Mouse (Mus musculus) liver, embryonic 12.5 days (tissue): ENCODE results near the gene Arhgef3. TPM values are rescaled to one million over a fixed set of nuclear protein-coding genes. Genes with fewer than 3 reads are reported as not detected.
A peak's percentile ranks its signal among the peaks of the same experiment; 100 is the strongest.

Experiments
- ATAC-seq: fragments of 200-750 bp; cut with Nextera tagmentation; 2 replicates; pipeline ENCODE4 v1.8.0; 2017; ENCODE audit warnings: moderate number of reproducible peaks, mild to moderate bottlenecking, moderate library complexity
- H3K27ac ChIP-seq: fragments of 300-500 bp; sonication (generic); 2 replicates; pipeline ENCODE4 v1.5.1; 2016; ENCODE audit warnings: mild to moderate bottlenecking
- H3K27me3 ChIP-seq: fragments of 300-500 bp; sonication (generic); replicated peaks from 2 replicates; pipeline ENCODE4 v1.6.1; 2016; ENCODE audit warnings: mild to moderate bottlenecking, moderate library complexity
- H3K36me3 ChIP-seq: fragments of 300-500 bp; sonication (generic); 2 replicates; pipeline ENCODE4 v1.6.1; 2016; ENCODE audit warnings: mild to moderate bottlenecking, moderate library complexity
- H3K4me1 ChIP-seq: fragments of 300-500 bp; sonication (generic); 2 replicates; pipeline ENCODE4 v1.6.1; 2016
- H3K4me2 ChIP-seq: fragments of 300-500 bp; sonication (generic); 2 replicates; pipeline ENCODE4 v1.6.1; 2016; ENCODE audit warnings: mild to moderate bottlenecking, moderate library complexity
- H3K4me3 ChIP-seq: fragments of 300-500 bp; sonication (generic); 2 replicates; pipeline ENCODE4 v1.5.1; 2016; ENCODE audit warnings: mild to moderate bottlenecking, moderate library complexity
- H3K9ac ChIP-seq: fragments of 300-500 bp; sonication (generic); 2 replicates; pipeline ENCODE4 v1.6.1; 2016; ENCODE audit warnings: mild to moderate bottlenecking, moderate library complexity
- H3K9me3 ChIP-seq: fragments of 300-500 bp; sonication (generic); replicated peaks from 2 replicates; pipeline ENCODE4 v1.6.1; 2016; ENCODE audit warnings: mild to moderate bottlenecking, moderate library complexity
- whole genome bisulfite sequencing: fragments of 180-500 bp; shearing (Covaris S2); methylation state at CpG from one replicate; pipeline ENCODE4 v1.1.7; 2016; ENCODE audit not compliant: insufficient replicate concordance; 5-methylcytosine and 5-hydroxymethylcytosine counted together
- polyA plus RNA-seq: library from polyadenylated mRNA; unstranded; fragments of >200 nt; fragmentation: Nextera tagmentation; extraction: Ambion mirVana; gene quantifications from 2 replicates; pipeline ENCODE4 v1.2.1, GENCODE M21; 2016

The Arhgef3 gene
- polyA plus RNA-seq, 1 experiment from 2014 or later: 5.6 TPM

GRCm38 (mm10) chr14:27402332-27403250 is 287.9 kb downstream of the Arhgef3 start:
- no peak overlapping the region for H3K9ac ChIP-seq
- H3K4me1 ChIP-seq: 0 out of 2 replicates have a peak, but pooled peaks cover 6% of the 10 kb centered on the region
- WGBS: 51% methylated on average over 10 of the region's 10 CpGs
- H3K36me3 ChIP-seq: 0 out of 2 replicates have a peak, but pooled peaks cover 6% of the 10 kb centered on the region
- no peak for ATAC-seq
- no peak overlapping the region for H3K4me3 ChIP-seq
- H3K27ac ChIP-seq: no peak overlapping the region
- no peak overlapping the region for H3K4me2 ChIP-seq
- H3K27me3 ChIP-seq: no peaks in the 10 kb centered on the region
- no peaks in the 10 kb centered on the region for H3K9me3 ChIP-seq

- no peak overlapping the region for H3K4me3 ChIP-seq
- no peak overlapping the region for H3K27ac ChIP-seq
- ATAC-seq: no peak
- H3K4me2 ChIP-seq: no peak overlapping the region
- H3K27me3 ChIP-seq: no peaks in the 10 kb centered on the region
- H3K9me3 ChIP-seq: no peaks in the 10 kb centered on the region
- H3K4me1 ChIP-seq: 0 out of 2 replicates have a peak, but pooled peaks cover 6% of the 10 kb centered on the region
- no peak overlapping the region for H3K9ac ChIP-seq
- WGBS: 41% methylated on average over 4 of the region's 4 CpGs
- 0 out of 2 replicates have a peak, but pooled peaks cover 5% of the 10 kb centered on the region for H3K36me3 ChIP-seq
Measured at GRCm38 (mm10) chr14:27405452-27405851, 290.8 kb downstream of the Arhgef3 start.

- Histone ChIP-seq H3K4me2 (no peak overlapping the region), H3K27ac (no peak overlapping the region), H3K36me3 (0 out of 2 replicates have a peak, but pooled peaks cover 4% of the 10 kb centered on the region), H3K9ac (no peak overlapping the region), H3K9me3 (no peaks in the 10 kb centered on the region), H3K4me1 (0 out of 2 replicates have a peak, but pooled peaks cover 6% of the 10 kb centered on the region), H3K4me3 (no peak overlapping the region), H3K27me3 (no peaks in the 10 kb centered on the region)
- no peak for ATAC-seq
- WGBS: 74% methylated on average over 2 of the region's 2 CpGs
Measured at GRCm38 (mm10) chr14:27405947-27406346, 291.2 kb downstream of the Arhgef3 start.

- no peaks in the 10 kb centered on the region for H3K36me3 ChIP-seq
- H3K9ac ChIP-seq: no peak overlapping the region
- H3K4me3 ChIP-seq: no peak overlapping the region
- H3K4me1 ChIP-seq: no peaks in the 10 kb centered on the region
- no peaks in the 10 kb centered on the region for H3K27me3 ChIP-seq
- WGBS: 62% methylated on average over 3 of the region's 3 CpGs
- H3K9me3 ChIP-seq: no peaks in the 10 kb centered on the region
- no peak overlapping the region for H3K27ac ChIP-seq
- ATAC-seq: no peak
- H3K4me2 ChIP-seq: no peak overlapping the region
Measured at GRCm38 (mm10) chr14:27408240-27408639, 293.5 kb downstream of the Arhgef3 start.

GRCm38 (mm10) chr14:27409662-27410061 is 295.0 kb downstream of the Arhgef3 start:
- Histone ChIP-seq H3K4me1 (no peaks in the 10 kb centered on the region), H3K36me3 (no peaks in the 10 kb centered on the region), H3K27me3 (no peaks in the 10 kb centered on the region), H3K4me3 (no peak overlapping the region), H3K4me2 (no peak overlapping the region), H3K27ac (no peak overlapping the region), H3K9me3 (no peaks in the 10 kb centered on the region), H3K9ac (no peak overlapping the region)
- no peak for ATAC-seq
- WGBS: 15% methylated on average over 3 of the region's 3 CpGs

- no peak overlapping the region for H3K4me2 ChIP-seq
- H3K4me3 ChIP-seq: no peak overlapping the region
- ATAC-seq: no peak
- no peak overlapping the region for H3K27ac ChIP-seq
- H3K4me1 ChIP-seq: no peaks in the 10 kb centered on the region
- 64% methylated on average over 7 of the region's 7 CpGs for WGBS
- no peaks in the 10 kb centered on the region for H3K27me3 ChIP-seq
- H3K36me3 ChIP-seq: no peaks in the 10 kb centered on the region
- H3K9ac ChIP-seq: no peak overlapping the region
- H3K9me3 ChIP-seq: no peaks in the 10 kb centered on the region
Measured at GRCm38 (mm10) chr14:27411492-27411891, 296.8 kb downstream of the Arhgef3 start.

GRCm38 (mm10) chr14:27412699-27413098 is 298.0 kb downstream of the Arhgef3 start:
- 61% methylated on average over 8 of the region's 8 CpGs for WGBS
- Histone ChIP-seq H3K9ac (no peak overlapping the region), H3K36me3 (no peaks in the 10 kb centered on the region), H3K27ac (no peak overlapping the region), H3K4me2 (no peak overlapping the region), H3K4me1 (no peaks in the 10 kb centered on the region), H3K4me3 (no peak overlapping the region), H3K27me3 (no peaks in the 10 kb centered on the region), H3K9me3 (no peaks in the 10 kb centered on the region)
- no peak for ATAC-seq

GRCm38 (mm10) chr14:27413961-27414360 is 299.3 kb downstream of the Arhgef3 start:
- Histone ChIP-seq H3K36me3 (no peaks in the 10 kb centered on the region), H3K27me3 (no peaks in the 10 kb centered on the region), H3K9me3 (no peaks in the 10 kb centered on the region), H3K4me2 (no peak overlapping the region), H3K4me1 (no peaks in the 10 kb centered on the region), H3K9ac (no peak overlapping the region), H3K27ac (no peak overlapping the region), H3K4me3 (no peak overlapping the region)
- ATAC-seq: no peak
- 30% methylated on average over 4 of the region's 4 CpGs for WGBS

DNA sequence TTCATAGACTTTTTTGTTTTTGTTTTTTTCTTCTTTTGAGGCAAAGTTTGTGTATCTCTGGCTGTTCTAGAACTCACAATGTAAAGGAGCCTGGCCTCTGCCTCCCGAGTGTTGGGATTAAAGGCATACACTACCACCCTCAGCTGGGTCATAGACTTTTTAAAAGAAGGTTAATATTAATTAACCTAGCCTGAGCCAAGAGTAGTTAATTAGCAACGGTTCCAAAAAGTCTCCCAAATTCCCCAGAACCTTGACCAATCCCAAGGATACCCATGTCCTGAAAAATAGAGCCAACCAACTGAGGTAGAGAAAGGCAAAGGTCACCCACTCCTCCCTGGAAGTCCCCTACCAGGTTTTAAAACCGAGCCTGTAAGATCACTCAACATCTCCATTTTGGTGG is 306.1 kb downstream of the Arhgef3 start:
- ATAC-seq: no peak
- no peaks in the 10 kb centered on the region for H3K4me1 ChIP-seq
- H3K27me3 ChIP-seq: no peaks in the 10 kb centered on the region
- H3K4me3 ChIP-seq: no peak overlapping the region
- no peaks in the 10 kb centered on the region for H3K9me3 ChIP-seq
- no peak overlapping the region for H3K27ac ChIP-seq
- H3K4me2 ChIP-seq: no peak overlapping the region
- WGBS: 52% methylated on average over 3 of the region's 3 CpGs
- no peak overlapping the region for H3K9ac ChIP-seq
- H3K36me3 ChIP-seq: no peaks in the 10 kb centered on the region

DNA sequence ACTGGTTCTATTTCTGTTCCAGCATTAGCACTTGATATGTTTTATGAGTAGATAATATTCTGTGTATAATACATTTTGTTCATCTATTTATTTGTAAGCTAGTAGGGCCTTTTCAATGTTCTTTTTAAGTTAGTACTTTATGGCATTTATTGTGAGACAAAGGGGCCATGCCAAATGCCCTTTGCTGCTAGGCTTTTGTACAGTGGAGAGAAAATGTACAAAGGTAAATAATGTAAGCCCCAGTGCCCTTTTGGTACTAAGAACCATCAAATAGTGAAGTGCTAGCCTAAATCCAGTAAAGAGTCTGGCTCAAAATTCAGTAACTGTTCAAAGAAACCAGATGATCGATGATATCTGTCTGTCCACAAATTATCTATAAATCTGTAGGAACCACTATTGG is 307.6 kb downstream of the Arhgef3 start:
- ATAC-seq: no peak
- Histone ChIP-seq H3K4me2 (no peak overlapping the region), H3K27me3 (no peaks in the 10 kb centered on the region), H3K4me1 (no peaks in the 10 kb centered on the region), H3K9me3 (no peaks in the 10 kb centered on the region), H3K27ac (no peak overlapping the region), H3K9ac (no peak overlapping the region), H3K4me3 (no peak overlapping the region), H3K36me3 (no peaks in the 10 kb centered on the region)
- 70% methylated on average over 1 of the region's 1 CpGs for WGBS

- peak within 1 kb of the TSS; percentile 84 for H3K9ac ChIP-seq
- under 1% methylated on average over 43 of the region's 43 CpGs for WGBS
- peak within 1 kb of the TSS; percentile 92 for H3K27ac ChIP-seq
- no peaks in the 10 kb centered on the region; the same call in 1 of the 2 replicates for H3K27me3 ChIP-seq
- peak within 1 kb of the TSS; percentile 67 for H3K4me3 ChIP-seq
- peaks cover 12% of the 10 kb centered on the region for H3K4me1 ChIP-seq
- H3K36me3 ChIP-seq: peaks cover 32% of the 10 kb centered on the region
- H3K4me2 ChIP-seq: peak within 1 kb of the TSS; percentile 77
- peaks cover 10% of the 10 kb centered on the region for H3K9me3 ChIP-seq
- peak; percentile 94 for ATAC-seq
Measured at GRCm38 (mm10) chr14:27428573-27428972, 313.9 kb downstream of the Arhgef3 start, which contains the start of gene Fam208a. TSS of gene Fam208a (plus strand) at chr14:27428834.

- ATAC-seq: peak; percentile 84
- WGBS: 3% methylated on average over 69 of the region's 78 CpGs
- Histone ChIP-seq H3K27ac (peak overlapping the region; percentile 92), H3K27me3 (no peaks in the 10 kb centered on the region; the same call in 1 of the 2 replicates), H3K9ac (peak overlapping the region; percentile 84), H3K4me3 (peak overlapping the region; percentile 67), H3K4me2 (peak overlapping the region; percentile 77), H3K4me1 (peaks cover 12% of the 10 kb centered on the region), H3K36me3 (peaks cover 38% of the 10 kb centered on the region), H3K9me3 (peaks cover 10% of the 10 kb centered on the region)
Measured at GRCm38 (mm10) chr14:27428973-27429711, 314.4 kb downstream of the Arhgef3 start.
